Mouse (Mus musculus): ENCODE measurements at regions not wholly inside any gene's neighbourhood (a gene's known extent, or its start where the extent isn't known, plus 50 kb on each side); places are given as distances from the start of the nearest gene placed in this dataset.

DNA sequence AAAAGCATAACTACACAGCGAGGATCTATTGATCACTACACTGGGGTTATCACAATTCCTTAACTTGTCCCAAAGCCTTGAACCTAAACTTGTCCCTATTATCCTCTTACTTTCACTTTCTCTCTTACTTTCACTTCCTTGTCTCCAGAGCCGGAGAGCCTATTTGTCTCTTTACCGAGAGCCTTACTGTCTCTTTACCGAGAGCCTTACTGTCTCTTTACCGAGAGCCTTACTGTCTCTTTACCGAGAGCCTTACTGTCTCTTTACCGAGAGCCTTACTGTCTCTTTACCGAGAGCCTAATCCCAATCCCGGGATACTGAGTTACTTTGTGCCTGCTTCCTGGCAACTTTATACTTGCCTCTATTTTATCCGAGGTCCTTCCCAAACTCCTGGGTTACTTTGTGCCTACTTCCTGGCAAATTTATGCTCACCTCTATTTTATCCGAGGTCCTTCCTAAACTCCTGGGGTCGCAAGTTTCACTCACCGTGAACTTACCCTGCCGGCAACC, 335.3 kb upstream of the Ccng1 start:
- peak; percentile 3 for DNase-seq (ENCODE audit: low spot score)

DNA sequence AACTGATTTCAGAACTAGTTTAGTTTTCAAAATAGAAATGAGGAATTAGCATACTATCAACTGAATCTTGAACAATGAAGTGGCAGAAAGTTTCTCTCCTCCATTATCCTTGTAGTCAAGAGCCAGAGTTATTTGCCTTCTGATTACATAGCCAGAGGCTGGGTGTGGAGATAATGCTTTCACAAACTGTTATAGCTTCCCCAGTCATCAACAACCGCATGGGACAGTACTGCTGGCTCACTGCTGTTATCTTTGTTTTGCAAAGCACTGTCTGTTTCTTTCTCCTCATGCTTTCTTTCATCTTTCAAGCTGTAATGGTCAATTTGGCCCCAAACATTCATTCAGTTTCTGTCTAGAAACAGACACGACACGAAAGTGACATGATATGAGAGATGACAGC, 308.5 kb upstream of the Ccng1 start:
- DNase-seq (ENCODE audit: low spot score) = no peak

DNA sequence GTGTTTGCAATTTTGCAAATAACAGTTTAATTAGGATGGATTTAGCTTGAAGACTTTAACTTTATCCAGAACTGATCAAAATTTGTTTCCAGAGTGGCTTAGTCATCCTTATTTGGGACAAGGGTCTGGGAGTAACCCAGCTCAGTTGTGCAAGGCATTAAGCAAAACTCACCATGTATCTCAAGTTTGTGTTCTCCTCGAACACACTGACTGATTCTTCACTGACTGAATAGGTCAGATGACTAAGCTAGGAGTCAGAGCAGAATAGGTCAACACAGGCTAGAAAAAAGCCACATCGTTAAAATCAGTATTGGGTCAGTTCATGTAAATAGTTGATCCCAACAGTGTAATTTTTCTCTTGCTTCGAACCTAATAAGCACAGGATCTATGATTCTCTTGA, 302.7 kb upstream of the Ccng1 start:
- no peak for DNase-seq (ENCODE audit: low spot score)

DNA sequence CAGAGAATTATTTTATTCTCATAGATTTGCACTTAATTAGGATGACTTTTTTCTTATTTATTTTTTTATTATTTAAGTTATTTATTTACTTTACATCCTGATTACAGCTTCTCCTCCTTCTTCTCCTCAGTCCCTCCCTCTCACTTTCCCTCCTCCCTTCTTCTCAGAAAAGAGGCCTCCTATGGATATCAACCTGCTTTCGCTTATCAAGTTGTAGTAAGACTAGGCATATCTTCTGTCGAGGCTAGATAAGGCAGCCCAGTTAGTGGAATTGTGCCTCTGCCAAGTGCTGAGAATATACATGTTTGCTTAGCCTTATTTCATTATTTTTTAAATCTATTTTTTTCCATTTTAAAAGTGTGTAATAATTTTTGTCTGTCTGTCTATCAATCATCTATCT, 274.9 kb upstream of the Ccng1 start:
- no peak for DNase-seq (ENCODE audit: low spot score)

DNA sequence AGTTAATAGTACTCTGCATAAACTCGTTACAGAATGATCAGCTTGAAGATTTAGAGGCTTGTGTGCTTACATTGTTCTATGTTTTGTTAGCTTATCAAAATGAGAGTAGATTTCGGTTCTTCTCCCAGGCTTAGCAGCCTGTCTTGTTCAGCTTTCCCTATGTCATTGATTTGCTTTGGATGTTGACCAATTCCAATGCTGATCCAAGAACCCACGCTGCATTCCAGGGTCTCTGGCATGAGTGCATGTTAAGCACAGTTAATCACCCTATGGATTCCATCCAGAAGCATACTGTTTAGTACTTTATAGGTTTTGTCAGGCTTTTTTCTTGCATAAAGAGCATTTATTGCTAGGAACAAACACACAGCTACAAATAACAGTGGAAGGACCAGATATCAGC, 255.0 kb upstream of the Ccng1 start:
- DNase-seq (ENCODE audit: low spot score) = no peak

DNA sequence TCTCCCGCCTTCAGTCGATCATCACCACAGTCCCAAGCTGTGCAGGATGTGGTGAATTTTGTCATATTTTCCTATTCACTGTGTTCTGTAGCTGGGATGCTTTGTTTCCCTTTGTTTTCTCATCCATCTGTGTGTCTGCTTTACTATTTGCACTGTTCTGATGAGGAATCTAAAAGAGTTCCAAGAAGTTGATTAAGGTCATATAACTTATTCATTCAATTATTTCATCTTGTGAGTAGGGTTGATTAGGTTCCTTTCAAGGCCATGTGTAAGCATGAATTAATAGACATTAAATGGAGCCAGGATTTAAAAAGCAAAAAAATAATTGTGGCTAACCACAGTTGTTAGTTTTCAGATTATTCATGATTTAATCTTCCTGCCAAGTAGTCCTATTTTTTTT, 217.7 kb upstream of the Ccng1 start:
- no peak for DNase-seq (ENCODE audit: low spot score)

DNA sequence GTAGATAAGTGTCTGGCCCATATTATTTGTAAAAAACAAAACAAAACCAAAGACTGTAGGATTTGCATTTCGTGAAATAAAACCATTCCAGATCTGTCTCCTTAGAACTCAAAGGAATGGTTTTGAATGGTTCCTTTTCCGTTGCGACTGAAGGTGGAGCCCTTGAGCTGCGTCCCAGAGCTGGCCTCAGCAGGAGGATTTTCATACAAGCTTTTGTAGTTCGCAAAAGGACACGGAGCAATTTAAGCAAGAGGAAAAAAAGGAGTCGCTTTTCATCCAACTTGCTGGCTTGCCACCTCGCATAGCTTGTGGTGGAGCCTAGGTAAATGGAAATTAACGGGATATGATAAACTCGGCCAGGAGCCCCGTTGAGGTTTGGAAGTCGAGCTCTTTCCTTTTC, 172.1 kb upstream of the Ccng1 start:
- DNase-seq (ENCODE audit: low spot score) = no peak

DNA sequence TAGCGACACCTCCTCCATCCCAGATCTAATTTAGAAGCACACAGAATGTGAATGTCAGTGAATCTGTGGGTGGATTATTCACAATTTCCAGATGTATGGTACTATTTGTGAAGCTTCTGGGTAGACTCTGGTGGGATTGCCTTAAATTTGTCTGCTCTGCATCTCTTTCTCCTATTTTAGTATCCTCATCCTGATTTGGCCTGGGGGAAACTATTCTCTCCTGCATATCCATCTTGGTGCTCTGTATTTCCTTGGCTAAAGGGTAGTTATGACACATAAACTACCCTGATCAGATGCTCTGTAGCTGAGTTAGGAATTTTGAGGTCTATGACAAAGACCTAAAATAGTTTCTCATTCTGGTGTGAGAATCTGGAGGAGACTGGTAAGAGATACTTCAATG, 136.4 kb upstream of the Ccng1 start:
- no peak for DNase-seq (ENCODE audit: low spot score)

DNA sequence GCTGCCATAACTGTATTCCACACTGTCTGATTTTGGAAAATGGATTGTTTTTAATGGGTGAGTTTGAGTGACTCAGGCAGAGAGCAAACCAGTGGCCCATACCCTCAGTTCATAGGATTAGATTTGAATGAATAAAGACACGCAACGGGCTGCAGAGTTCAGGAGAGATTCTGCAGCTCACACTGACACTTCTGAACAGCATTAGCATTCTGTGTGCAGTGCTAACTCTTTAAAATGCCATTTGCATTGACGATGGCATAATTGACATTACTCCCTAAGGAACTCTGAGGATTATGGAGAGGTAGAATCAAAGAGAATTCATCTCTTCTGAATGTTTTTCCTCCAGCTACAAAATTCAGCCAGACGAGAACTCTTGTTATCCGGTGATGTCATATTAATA, 129.4 kb upstream of the Ccng1 start:
- no peak for DNase-seq (ENCODE audit: low spot score)

DNA sequence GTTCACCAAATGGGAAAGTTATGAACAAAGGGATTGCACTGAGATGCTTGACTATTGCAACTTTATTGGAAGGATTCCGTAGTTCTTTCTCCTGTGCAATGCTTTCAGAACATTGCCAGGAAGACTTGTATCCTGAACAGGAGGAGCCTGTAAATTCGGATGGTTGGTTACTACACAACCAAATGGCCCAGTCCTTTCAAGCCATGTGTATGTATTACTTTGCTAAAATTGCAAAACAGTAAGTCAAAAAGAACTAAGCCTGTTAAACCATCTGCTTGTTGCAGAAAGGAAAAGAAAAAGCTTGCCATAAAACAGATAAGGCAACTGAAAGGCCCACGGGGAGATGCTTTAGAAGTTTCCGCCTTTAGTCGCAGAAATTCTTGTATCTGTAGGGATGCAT, 124.5 kb upstream of the Ccng1 start:
- DNase-seq (ENCODE audit: low spot score) = no peak

DNA sequence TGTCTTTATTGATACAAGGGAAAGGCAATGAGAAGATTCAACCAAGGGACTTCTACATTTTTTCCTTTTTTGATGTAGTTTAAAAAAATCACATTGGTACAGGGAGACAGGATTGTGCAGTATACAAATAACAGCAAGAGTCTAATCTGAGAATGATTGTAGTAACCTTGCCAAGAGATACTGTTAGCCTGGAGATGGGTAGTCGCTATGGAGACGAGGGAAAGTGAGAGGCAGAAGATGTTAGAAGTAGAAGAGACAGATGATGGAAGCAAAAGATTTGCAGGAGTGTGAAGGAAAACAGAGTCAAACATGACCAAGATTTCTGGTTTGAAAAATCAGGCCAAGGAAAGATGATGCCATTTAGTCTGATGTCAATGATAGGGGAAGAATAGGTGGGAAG, 117.9 kb upstream of the Ccng1 start:
- no peak for DNase-seq (ENCODE audit: low spot score)

DNA sequence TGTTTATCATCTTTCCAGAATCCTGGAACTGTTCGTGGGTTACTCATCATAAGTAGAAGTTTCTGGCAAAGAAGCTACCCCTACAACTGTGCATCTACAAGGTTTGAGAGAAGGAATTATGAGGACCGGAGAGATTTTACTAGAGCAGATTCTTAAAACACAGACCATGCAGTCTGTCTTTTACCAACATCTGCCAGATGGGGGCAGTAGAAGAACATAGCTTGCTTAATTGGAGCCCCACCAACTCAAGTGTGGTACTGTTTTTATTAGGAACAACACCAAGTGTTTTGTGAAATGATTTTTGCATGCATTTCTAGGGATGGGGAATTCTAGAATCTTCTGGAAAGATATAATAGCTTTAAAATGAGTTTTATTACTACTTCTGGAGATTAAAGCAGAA, 110.6 kb upstream of the Ccng1 start:
- DNase-seq (ENCODE audit: low spot score) = no peak

DNA sequence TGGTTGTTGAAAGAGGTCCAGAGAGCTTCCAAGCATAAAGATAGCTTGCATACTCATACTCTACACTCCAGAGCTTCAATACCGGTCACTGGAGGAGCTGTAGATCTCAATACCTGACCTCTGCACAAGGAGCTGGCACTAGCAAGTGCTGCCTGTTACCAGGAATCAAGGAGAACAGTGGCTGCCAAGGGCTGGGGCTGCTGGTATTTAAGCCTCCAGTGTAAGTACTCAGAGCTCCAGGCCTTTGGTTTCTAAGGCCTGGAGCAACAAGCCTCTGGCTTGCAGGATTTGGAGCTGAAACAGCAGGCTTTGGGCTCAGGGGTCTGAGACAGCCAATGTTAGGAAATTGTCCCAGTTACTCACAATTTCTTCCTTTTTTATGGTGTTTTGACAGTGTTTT, 96.2 kb upstream of the Ccng1 start:
- no peak for DNase-seq (ENCODE audit: low spot score)

DNA sequence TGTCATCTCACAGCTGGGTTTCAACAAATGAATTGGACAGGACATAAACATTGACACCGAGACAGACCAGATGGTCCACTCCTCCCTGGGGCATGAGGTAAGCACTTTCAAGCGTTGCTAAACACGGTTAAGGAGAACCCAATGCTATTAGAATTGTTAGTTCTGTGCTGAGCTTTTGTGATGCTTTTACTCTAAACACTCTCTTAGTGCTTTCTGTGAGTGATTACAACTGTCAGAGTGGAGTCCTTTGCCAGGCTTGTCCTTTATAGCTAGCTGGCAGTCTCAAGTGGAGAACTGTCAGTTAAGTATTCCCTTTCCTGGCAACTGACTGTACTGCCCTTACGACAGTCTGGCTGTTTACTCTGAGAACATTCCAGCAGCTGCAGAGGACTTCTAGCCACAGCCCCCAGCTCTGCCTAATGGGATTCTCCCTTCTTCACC, 95.6 kb upstream of the Ccng1 start:
- no peak for DNase-seq (ENCODE audit: low spot score)

DNA sequence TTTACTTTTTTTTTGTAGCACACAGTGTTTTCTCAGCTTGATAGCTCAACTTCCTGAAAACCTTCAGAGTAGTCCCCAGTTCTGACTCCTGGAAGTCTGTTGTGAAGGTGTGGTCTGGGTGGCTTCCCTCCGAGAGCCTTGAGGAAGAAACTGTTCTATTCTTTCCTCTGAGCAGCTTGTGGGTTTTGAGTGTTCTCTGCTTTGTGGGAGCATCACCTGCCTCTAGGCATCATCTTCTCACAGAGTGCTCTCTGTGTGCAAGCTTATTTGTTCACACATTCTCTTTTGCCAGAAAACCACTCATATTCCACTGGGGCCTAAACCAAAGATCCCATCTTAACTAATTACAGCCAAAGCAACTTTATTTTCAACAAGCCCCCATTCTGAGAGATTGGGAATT, 91.5 kb upstream of the Ccng1 start:
- no peak for DNase-seq (ENCODE audit: low spot score)

DNA sequence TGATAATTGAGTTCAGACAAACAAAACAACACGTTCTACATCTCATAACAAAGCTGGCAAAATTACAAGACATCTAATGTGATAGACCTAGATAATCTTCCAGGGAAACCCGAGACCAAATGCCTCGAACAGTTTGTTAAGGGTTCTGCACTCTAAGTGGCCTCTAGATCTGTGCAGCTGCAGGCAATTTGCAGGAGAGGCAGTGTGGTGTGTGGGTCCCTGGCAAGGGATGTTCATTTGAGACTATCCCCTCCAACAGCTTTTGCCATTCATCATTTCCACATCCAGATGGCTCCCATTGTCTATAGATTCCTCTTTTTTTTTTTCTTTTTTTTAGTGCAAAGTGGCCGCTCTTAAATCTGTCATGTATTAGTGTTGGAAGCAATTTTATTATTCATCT, 80.3 kb upstream of the Ccng1 start:
- no peak for DNase-seq (ENCODE audit: low spot score)

Measured in ovary, adult 18-20 months (tissue).